Mouse (Mus musculus): ENCODE measurements at regions not wholly inside any gene's neighbourhood (a gene's known extent, or its start where the extent isn't known, plus 50 kb on each side); places are given as distances from the start of the nearest gene placed in this dataset.

- no peak for TF ChIP-seq HCFC1 (IDR thresholded peaks at IDR 0.05; ENCODE audit: borderline replicate concordance, insufficient read depth, low read length)
- no peak for TF ChIP-seq MAFK (IDR thresholded peaks at IDR 0.05; ENCODE audit: insufficient read depth, low read depth, low read length)
- TF ChIP-seq ZC3H11A (IDR thresholded peaks at IDR 0.05; ENCODE audit: borderline replicate concordance, low read depth, low read length), result no peak
- TF ChIP-seq ZNF384 (IDR thresholded peaks at IDR 0.05; ENCODE audit: low read depth, low read length), result no peak
Observed at GRCm38 (mm10) chr2:117958737-117959136, 152.9 kb upstream of the Thbs1 start.
